Mouse (Mus musculus): ENCODE results near the gene Cpsf4. TPM values are rescaled to one million over a fixed set of nuclear protein-coding genes. Genes with fewer than 3 reads are reported as not detected.

Cpsf4 gene
- polyA plus RNA-seq, 1 experiment from 2014 or later, result 49.7 TPM

- WGBS, result 98% methylated on average over 6 of the region's 6 CpGs
- ATAC-seq (ENCODE audit: low FRiP score, low read depth), result no peak
- Histone ChIP-seq H3K4me3 (no peak overlapping the region), H3K36me3 (peaks cover 41% of the 10 kb centered on the region), H3K27me3 (no peaks in the 10 kb centered on the region), H3K9me3 (no peaks in the 10 kb centered on the region), H3K27ac (replicated peaks) (no peak overlapping the region), H3K4me2 (0 out of 2 replicates have a peak overlapping the region, but pooled peaks have one; percentile 77), H3K4me1 (replicated peaks) (peaks cover 28% of the 10 kb centered on the region), H3K9ac (no peak overlapping the region)
Measured at GRCm38 (mm10) chr5:145189416-145189815, 22.4 kb downstream of the Cpsf4 start.

GRCm38 (mm10) chr5:145190373-145190772 lies 23.4 kb downstream of the Cpsf4 start:
- ATAC-seq (ENCODE audit: low FRiP score, low read depth), result no peak
- Histone ChIP-seq H3K9me3 (no peaks in the 10 kb centered on the region), H3K27me3 (no peaks in the 10 kb centered on the region), H3K36me3 (peaks cover 42% of the 10 kb centered on the region), H3K9ac (peak overlapping the region; percentile 91), H3K4me1 (replicated peaks) (peaks cover 28% of the 10 kb centered on the region), H3K4me2 (peak overlapping the region; percentile 77), H3K4me3 (peak overlapping the region; percentile 82), H3K27ac (replicated peaks) (peak overlapping the region; percentile 89)
- WGBS, result 57% methylated on average over 5 of the region's 5 CpGs

GRCm38 (mm10) chr5:145190875-145191798 lies 24.1 kb downstream of the Cpsf4 start:
- peak overlapping the region; percentile 91 for H3K9ac ChIP-seq
- H3K4me1 ChIP-seq (replicated peaks), result peaks cover 28% of the 10 kb centered on the region
- 1% methylated on average over 41 of the region's 41 CpGs for WGBS
- no peaks in the 10 kb centered on the region for H3K9me3 ChIP-seq
- peak overlapping the region; percentile 82 for H3K4me3 ChIP-seq
- ATAC-seq (ENCODE audit: low FRiP score, low read depth), result peak; percentile 92
- peak overlapping the region; percentile 89 for H3K27ac ChIP-seq (replicated peaks)
- no peaks in the 10 kb centered on the region for H3K27me3 ChIP-seq
- H3K36me3 ChIP-seq, result peaks cover 42% of the 10 kb centered on the region
- H3K4me2 ChIP-seq, result peak overlapping the region; percentile 77

GRCm38 (mm10) chr5:145191962-145192361 lies 24.9 kb downstream of the Cpsf4 start, which contains the start of gene Atp5j2:
TSS of gene Atp5j2 (minus strand) at chr5:145192062.
- Histone ChIP-seq H3K9ac (peak within 1 kb of the TSS; percentile 91), H3K27ac (replicated peaks) (peak within 1 kb of the TSS; percentile 89), H3K27me3 (no peaks in the 10 kb centered on the region), H3K9me3 (no peaks in the 10 kb centered on the region), H3K36me3 (peaks cover 34% of the 10 kb centered on the region), H3K4me2 (peak within 1 kb of the TSS; percentile 77), H3K4me1 (replicated peaks) (peaks cover 28% of the 10 kb centered on the region), H3K4me3 (peak within 1 kb of the TSS; percentile 82)
- peak; percentile 1; the same call in 1 of the 2 replicates for ATAC-seq (ENCODE audit: low FRiP score, low read depth)
- WGBS, result 89% methylated on average over 2 of the region's 2 CpGs

GRCm38 (mm10) chr5:145200387-145200786 lies 33.4 kb downstream of the Cpsf4 start:
- 84% methylated on average over 7 of the region's 7 CpGs for WGBS
- Histone ChIP-seq H3K36me3 (peaks cover 14% of the 10 kb centered on the region), H3K4me2 (peak overlapping the region; percentile 99), H3K4me3 (peak overlapping the region; percentile 93; the same call in 1 of the 2 replicates), H3K9me3 (no peaks in the 10 kb centered on the region), H3K9ac (no peak overlapping the region), H3K27me3 (no peaks in the 10 kb centered on the region), H3K4me1 (replicated peaks) (peaks cover 23% of the 10 kb centered on the region), H3K27ac (replicated peaks) (no peak overlapping the region)
- ATAC-seq (ENCODE audit: low FRiP score, low read depth), result no peak

GRCm38 (mm10) chr5:145201321-145201991 lies 34.4 kb downstream of the Cpsf4 start, which contains the start of gene Zkscan14:
TSS of gene Zkscan14 (minus strand) at chr5:145201868.
- H3K27ac ChIP-seq (replicated peaks), result peak within 1 kb of the TSS; percentile 76
- H3K9ac ChIP-seq, result peak within 1 kb of the TSS; percentile 78
- no peaks in the 10 kb centered on the region for H3K9me3 ChIP-seq
- H3K4me3 ChIP-seq, result peak within 1 kb of the TSS; percentile 93
- peak within 1 kb of the TSS; percentile 99 for H3K4me2 ChIP-seq
- no peaks in the 10 kb centered on the region for H3K27me3 ChIP-seq
- ATAC-seq (ENCODE audit: low FRiP score, low read depth), result peak; percentile 21
- WGBS, result 2% methylated on average over 37 of the region's 37 CpGs
- peaks cover 30% of the 10 kb centered on the region for H3K4me1 ChIP-seq (replicated peaks)
- peaks cover 6% of the 10 kb centered on the region; the same call in 1 of the 2 replicates for H3K36me3 ChIP-seq

- no peak for ATAC-seq (ENCODE audit: low FRiP score, low read depth)
- no peak overlapping the region for H3K4me3 ChIP-seq
- H3K9ac ChIP-seq, result no peak overlapping the region
- H3K4me2 ChIP-seq, result no peak overlapping the region
- WGBS, result 41% methylated on average over 3 of the region's 3 CpGs
- no peak overlapping the region for H3K27ac ChIP-seq (replicated peaks)
- peaks cover 30% of the 10 kb centered on the region for H3K4me1 ChIP-seq (replicated peaks)
- H3K27me3 ChIP-seq, result no peaks in the 10 kb centered on the region
- H3K9me3 ChIP-seq, result no peaks in the 10 kb centered on the region
- H3K36me3 ChIP-seq, result peaks cover 3% of the 10 kb centered on the region; the same call in 1 of the 2 replicates
Measured at GRCm38 (mm10) chr5:145202446-145202845, 35.4 kb downstream of the Cpsf4 start.

GRCm38 (mm10) chr5:145203936-145204691 lies 37.1 kb downstream of the Cpsf4 start, which contains the start of gene Zkscan5:
TSS of gene Zkscan5 (plus strand) at chr5:145204562.
- H3K36me3 ChIP-seq, result peaks cover 4% of the 10 kb centered on the region; the same call in 1 of the 2 replicates
- peak within 1 kb of the TSS; percentile 63 for H3K4me2 ChIP-seq
- H3K4me3 ChIP-seq, result peak within 1 kb of the TSS; percentile 52
- peak; percentile 95 for ATAC-seq (ENCODE audit: low FRiP score, low read depth)
- under 1% methylated on average over 22 of the region's 22 CpGs for WGBS
- H3K27ac ChIP-seq (replicated peaks), result peak within 1 kb of the TSS; percentile 87
- peak within 1 kb of the TSS; percentile 49 for H3K9ac ChIP-seq
- peaks cover 30% of the 10 kb centered on the region for H3K4me1 ChIP-seq (replicated peaks)
- no peaks in the 10 kb centered on the region for H3K9me3 ChIP-seq
- no peaks in the 10 kb centered on the region for H3K27me3 ChIP-seq

GRCm38 (mm10) chr5:145205041-145205440 lies 38.0 kb downstream of the Cpsf4 start:
- H3K27ac ChIP-seq (replicated peaks), result no peak overlapping the region
- H3K4me1 ChIP-seq (replicated peaks), result peaks cover 25% of the 10 kb centered on the region
- H3K4me2 ChIP-seq, result peak overlapping the region; percentile 63
- peak overlapping the region; percentile 52 for H3K4me3 ChIP-seq
- peak overlapping the region; percentile 49 for H3K9ac ChIP-seq
- 25% methylated on average over 9 of the region's 9 CpGs for WGBS
- no peaks in the 10 kb centered on the region for H3K9me3 ChIP-seq
- H3K36me3 ChIP-seq, result peaks cover 4% of the 10 kb centered on the region; the same call in 1 of the 2 replicates
- no peaks in the 10 kb centered on the region for H3K27me3 ChIP-seq
- no peak for ATAC-seq (ENCODE audit: low FRiP score, low read depth)

GRCm38 (mm10) chr5:145207385-145207784 lies 40.4 kb downstream of the Cpsf4 start:
- WGBS, result 97% methylated on average over 6 of the region's 6 CpGs

GRCm38 (mm10) chr5:145207954-145208353 lies 40.9 kb downstream of the Cpsf4 start:
- no peak for ATAC-seq (ENCODE audit: low FRiP score, low read depth)
- 90% methylated on average over 6 of the region's 6 CpGs for WGBS
- Histone ChIP-seq H3K27me3 (no peaks in the 10 kb centered on the region), H3K9me3 (no peaks in the 10 kb centered on the region), H3K4me2 (no peak overlapping the region), H3K4me3 (no peak overlapping the region), H3K36me3 (peaks cover 21% of the 10 kb centered on the region), H3K4me1 (replicated peaks) (peaks cover 13% of the 10 kb centered on the region), H3K27ac (replicated peaks) (no peak overlapping the region), H3K9ac (no peak overlapping the region)

More at GRCm38 (mm10) chr5:145207385-145207784, 40.4 kb downstream of the Cpsf4 start:
- H3K27me3 ChIP-seq, result no peaks in the 10 kb centered on the region
- no peak overlapping the region for H3K27ac ChIP-seq (replicated peaks)
- peaks cover 13% of the 10 kb centered on the region for H3K4me1 ChIP-seq (replicated peaks)
- no peak overlapping the region for H3K4me3 ChIP-seq
- no peak overlapping the region for H3K4me2 ChIP-seq
- peaks cover 18% of the 10 kb centered on the region for H3K36me3 ChIP-seq
- ATAC-seq (ENCODE audit: low FRiP score, low read depth), result no peak
- H3K9me3 ChIP-seq, result no peaks in the 10 kb centered on the region
- H3K9ac ChIP-seq, result no peak overlapping the region
